Mouse (Mus musculus) megakaryocyte progenitor cell, adult 5-6 weeks (primary cell): ENCODE data around the gene Ndufa5. TPM values are rescaled to one million over a fixed set of nuclear protein-coding genes. Genes with fewer than 3 reads are reported as not detected.
A peak's percentile ranks its signal among the peaks of the same experiment; 100 is the strongest.

ENCODE experiments used
- ATAC-seq: replicated peaks from 2 replicates; pipeline ENCODE4 v1.8.0; 2016; ENCODE audit warnings: mild to moderate bottlenecking, moderate TSS enrichment, inconsistent platforms; ENCODE audit not compliant: poor library complexity
- total RNA-seq, 2 experiments: library from RNA; stranded (forward) in 1 of 2; stranded (reverse) in 1 of 2; fragments of 157-497, 149-512 nt in 1 of 2; fragments of 200-1000 nt in 1 of 2; gene quantifications; 2 replicates each; pipeline versions ENCODE4 v1.2.3 to v1.2.4; 2015 to 2017

The Ndufa5 gene
- total RNA-seq, 2 experiments from 2014 or later = 130 to 319 TPM

DNA sequence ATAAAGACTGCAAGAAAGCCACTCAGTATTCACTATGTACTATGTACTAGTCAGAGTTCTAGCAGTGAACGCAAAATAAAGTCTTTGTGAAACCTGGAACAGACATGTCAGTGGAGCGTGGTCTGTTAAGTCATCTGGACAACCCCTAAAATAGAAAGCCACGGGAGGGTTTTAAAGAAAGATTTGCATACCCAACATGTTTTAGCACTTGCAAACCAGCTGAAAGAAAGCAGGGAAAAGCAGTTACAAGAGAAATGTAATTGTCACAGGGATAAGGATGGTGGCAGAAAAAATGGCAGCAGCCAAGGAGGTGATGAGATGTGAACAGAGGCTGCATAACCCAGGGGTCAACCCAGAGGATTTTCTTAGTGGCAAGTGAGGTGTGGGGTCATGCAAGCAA is 2.1 kb downstream of the Ndufa5 start:
- ATAC-seq = no peak

- peak; percentile 90 for ATAC-seq
Measured at GRCm38 (mm10) chr6:24516197-24516596, 11.6 kb downstream of the Ndufa5 start.

- peak; percentile 93 for ATAC-seq
Measured at GRCm38 (mm10) chr6:24514552-24515284, 13.1 kb downstream of the Ndufa5 start, which contains the start of gene Iqub. Gene Iqub (minus strand): TSS chr6:24515067.

DNA sequence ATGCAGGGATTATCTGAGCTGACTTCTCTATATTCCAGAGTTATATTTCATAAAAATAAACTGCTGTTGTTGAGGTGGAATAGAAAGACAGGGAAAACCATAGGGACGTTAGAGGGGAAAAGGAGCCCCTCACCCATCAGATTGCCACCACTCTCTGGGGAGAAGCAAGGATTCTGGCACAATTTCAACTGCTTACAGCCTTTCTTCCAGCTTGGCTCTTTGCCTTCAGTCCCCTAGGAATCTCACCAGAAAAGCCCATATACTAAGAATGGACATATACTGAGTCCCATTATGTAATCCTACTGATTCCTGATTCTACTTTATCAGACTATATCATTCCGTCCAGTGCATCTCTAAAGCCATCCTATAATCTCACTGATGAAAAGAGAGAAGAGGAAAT is 23.7 kb downstream of the Ndufa5 start:
- ATAC-seq = no peak

DNA sequence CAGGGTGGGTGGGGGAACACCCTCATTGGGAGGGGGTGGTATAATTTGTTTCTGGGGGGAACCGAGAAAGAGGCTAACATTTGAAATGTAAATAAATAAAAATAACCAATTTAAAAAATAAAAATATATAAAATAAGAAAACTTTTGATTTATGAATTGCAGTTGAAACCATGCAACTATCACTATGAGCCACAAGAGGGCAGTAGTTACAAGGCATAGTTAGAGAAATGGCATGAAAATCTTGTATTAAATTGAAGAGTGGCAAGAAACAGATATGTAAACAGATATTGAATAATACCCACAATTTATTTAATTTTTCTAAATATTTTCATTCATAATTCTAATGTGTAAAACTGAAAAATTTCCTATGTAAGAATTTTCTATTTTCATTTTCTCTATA is 37.5 kb downstream of the Ndufa5 start:
- 0 out of 2 replicates have a peak, but pooled peaks have one; percentile 46 for ATAC-seq

- no peak for ATAC-seq
Measured at GRCm38 (mm10) chr6:24486530-24486929, 41.3 kb downstream of the Ndufa5 start.

DNA sequence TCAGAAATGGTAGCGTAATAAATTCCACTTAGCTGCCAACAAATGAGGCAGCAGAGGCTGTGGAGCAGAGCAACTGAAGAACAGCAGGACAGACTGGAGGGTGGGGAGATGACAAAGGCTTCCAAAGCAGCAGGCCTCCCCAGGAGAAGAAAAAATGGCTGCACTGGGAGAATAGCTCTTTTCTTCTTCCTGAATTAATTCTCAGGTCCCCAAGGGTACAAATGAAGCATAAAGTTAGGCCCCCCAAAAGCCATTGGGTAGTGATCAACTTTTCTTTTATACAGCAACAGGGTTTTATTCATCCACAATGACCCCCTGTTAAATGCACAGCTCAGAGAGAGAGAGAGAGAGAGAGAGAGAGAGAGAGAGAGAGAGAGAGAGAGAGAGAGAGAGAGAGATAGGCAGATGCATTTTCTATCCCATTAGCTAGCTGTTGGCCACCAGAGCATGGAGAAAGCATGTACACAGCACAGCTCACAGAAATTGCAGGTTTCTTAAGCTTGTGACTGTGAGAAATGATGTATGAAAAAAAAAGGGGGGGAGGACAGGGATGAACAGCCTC is 57.2 kb downstream of the Ndufa5 start:
- ATAC-seq = no peak

DNA sequence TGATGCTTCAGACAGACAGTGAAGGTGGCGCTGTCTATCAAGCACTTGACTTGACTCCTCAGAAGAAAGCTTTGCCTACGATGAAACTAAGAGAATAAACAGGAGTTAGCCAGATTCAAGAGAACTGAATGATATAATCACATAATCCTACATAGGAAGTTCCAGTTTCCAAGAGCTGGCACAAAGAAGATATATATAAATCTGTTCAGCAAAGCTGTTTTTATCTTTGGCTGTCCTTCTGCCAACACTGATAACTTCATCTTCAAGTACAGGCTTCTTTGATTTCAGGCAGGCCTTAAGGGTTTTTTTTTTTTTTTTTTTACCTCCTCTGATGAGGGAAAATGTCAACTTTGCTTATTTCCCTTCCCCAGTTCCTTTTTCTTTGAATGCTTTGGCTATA is 57.7 kb downstream of the Ndufa5 start:
- no peak for ATAC-seq

Other genes with a start within 250 kb of the Ndufa5 start
- 0.05 TPM in 1 of 2 replicates, not detected in the other for gene Iqub, start 12.9 kb downstream of the Ndufa5 start, total RNA-seq (2015)
- gene Iqub, start 12.9 kb downstream of the Ndufa5 start, total RNA-seq (2017) = not detected in 2 replicates
- not detected in 2 replicates for gene Asb15, start 131 bp upstream of the Ndufa5 start, total RNA-seq (2015)
- not detected in 2 replicates for gene Asb15, start 131 bp upstream of the Ndufa5 start, total RNA-seq (2017)
- gene Lmod2, start 69.7 kb upstream of the Ndufa5 start, total RNA-seq (2015) = not detected in 2 replicates
- gene Lmod2, start 69.7 kb upstream of the Ndufa5 start, total RNA-seq (2017) = not detected in 2 replicates
- 20.1 and 21.5 TPM in 2 replicates for gene Wasl, start 137.0 kb upstream of the Ndufa5 start, total RNA-seq (2015)
- gene Wasl, start 137.0 kb upstream of the Ndufa5 start, total RNA-seq (2017) = 5.1 and 7.0 TPM in 2 replicates
- gene Hyal6, start 205.2 kb upstream of the Ndufa5 start, total RNA-seq (2015) = not detected in 2 replicates
- gene Hyal6, start 205.2 kb upstream of the Ndufa5 start, total RNA-seq (2017) = not detected in 2 replicates
- not detected in 2 replicates for gene Hyal4, start 220.3 kb upstream of the Ndufa5 start, total RNA-seq (2015)
- gene Hyal4, start 220.3 kb upstream of the Ndufa5 start, total RNA-seq (2017) = not detected in 2 replicates